Mouse (Mus musculus) embryonic facial prominence, embryonic 12.5 days (tissue): ENCODE measurements at regions not wholly inside any gene's neighbourhood (a gene's known extent, or its start where the extent isn't known, plus 50 kb on each side); places are given as distances from the start of the nearest gene placed in this dataset.

Experiments
- ATAC-seq: fragments of 200-750 bp; cut with Nextera tagmentation; 2 replicates; pipeline ENCODE4 v1.8.0; 2017; ENCODE audit not compliant: insufficient number of reproducible peaks, insufficient read depth, low FRiP score, low TSS enrichment
- H3K27ac ChIP-seq: fragments of 300-500 bp; sonication (generic); 2 replicates; pipeline ENCODE4 v1.5.1; 2016; ENCODE audit warnings: mild to moderate bottlenecking
- H3K27me3 ChIP-seq: fragments of 300-500 bp; sonication (generic); 2 replicates; pipeline ENCODE4 v1.6.1; 2016; ENCODE audit warnings: mild to moderate bottlenecking, moderate library complexity
- H3K36me3 ChIP-seq: fragments of 300-500 bp; sonication (generic); 2 replicates; pipeline ENCODE4 v1.6.1; 2016; ENCODE audit warnings: mild to moderate bottlenecking
- H3K4me1 ChIP-seq: fragments of 300-500 bp; sonication (generic); 2 replicates; pipeline ENCODE4 v1.6.1; 2016
- H3K4me2 ChIP-seq: fragments of 300-500 bp; sonication (generic); replicated peaks from 2 replicates; pipeline ENCODE4 v1.6.1; 2016; ENCODE audit warnings: mild to moderate bottlenecking, moderate library complexity
- H3K4me3 ChIP-seq: fragments of 300-500 bp; sonication (generic); 2 replicates; pipeline ENCODE4 v1.5.1; 2016; ENCODE audit warnings: mild to moderate bottlenecking
- H3K9ac ChIP-seq: fragments of 300-500 bp; sonication (generic); 2 replicates; pipeline ENCODE4 v1.6.1; 2016; ENCODE audit warnings: mild to moderate bottlenecking, moderate library complexity
- H3K9me3 ChIP-seq: fragments of 300-500 bp; sonication (generic); 2 replicates; pipeline ENCODE4 v1.6.1; 2016; ENCODE audit warnings: mild to moderate bottlenecking, moderate library complexity
- WGBS: fragments of 180-500 bp; shearing (Covaris S2); methylation state at CpG from one replicate; pipeline ENCODE4 v1.1.7; 2016; 5-methylcytosine and 5-hydroxymethylcytosine counted together

DNA sequence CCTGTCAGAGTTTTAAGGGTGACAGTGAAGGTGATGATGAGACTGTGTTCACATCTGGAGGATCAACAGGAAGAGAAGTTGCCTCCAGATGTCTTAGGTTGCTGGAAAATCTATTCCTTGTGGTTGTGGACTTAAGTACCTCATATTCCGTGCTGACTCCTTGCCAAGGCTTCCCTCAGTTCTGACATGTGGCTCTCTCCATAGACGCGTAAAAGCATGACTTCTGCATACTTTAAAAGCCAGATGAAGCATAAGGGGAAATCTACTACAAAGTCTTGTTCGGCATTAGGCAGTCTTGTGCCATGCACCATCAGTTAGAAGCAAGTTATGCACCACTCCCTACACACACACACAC, 269.1 kb upstream of the Cdyl start:
- Histone ChIP-seq H3K4me2 (no peak overlapping the region), H3K36me3 (no peaks in the 10 kb centered on the region), H3K9me3 (no peaks in the 10 kb centered on the region), H3K9ac (no peak overlapping the region), H3K27ac (no peak overlapping the region), H3K27me3 (no peaks in the 10 kb centered on the region), H3K4me3 (no peak overlapping the region), H3K4me1 (peaks cover 8% of the 10 kb centered on the region; the same call in 1 of the 2 replicates)
- peak; percentile 60; the same call in 1 of the 2 replicates for ATAC-seq
- 69% methylated on average over 4 of the region's 4 CpGs for WGBS

DNA sequence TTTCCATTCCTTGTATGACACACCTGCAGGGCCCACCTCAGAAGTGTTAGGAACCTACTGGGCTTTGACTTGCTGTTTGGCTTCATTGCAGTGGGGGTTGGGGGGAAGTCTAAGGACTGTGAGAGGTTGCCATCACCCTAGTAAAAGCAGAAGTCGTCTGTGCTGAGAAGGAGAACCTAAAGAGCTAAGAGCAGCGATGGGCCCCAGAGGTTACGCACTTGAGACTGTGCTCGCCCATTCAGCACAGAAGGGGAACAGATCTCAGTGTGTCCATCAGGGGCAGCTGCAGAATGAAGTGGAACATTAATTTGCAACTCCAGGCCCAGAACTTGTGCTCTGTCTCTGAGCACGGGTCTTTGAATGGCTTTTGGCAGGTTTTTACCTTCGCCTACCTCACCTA, 267.5 kb upstream of the Cdyl start:
- no peak for ATAC-seq
- H3K4me3 ChIP-seq = no peak overlapping the region
- no peaks in the 10 kb centered on the region for H3K36me3 ChIP-seq
- H3K4me2 ChIP-seq = no peak overlapping the region
- H3K27me3 ChIP-seq = no peaks in the 10 kb centered on the region
- H3K9ac ChIP-seq = no peak overlapping the region
- WGBS = 82% methylated on average over 6 of the region's 6 CpGs
- H3K27ac ChIP-seq = no peak overlapping the region
- H3K9me3 ChIP-seq = no peaks in the 10 kb centered on the region
- peaks cover 9% of the 10 kb centered on the region; the same call in 1 of the 2 replicates for H3K4me1 ChIP-seq

DNA sequence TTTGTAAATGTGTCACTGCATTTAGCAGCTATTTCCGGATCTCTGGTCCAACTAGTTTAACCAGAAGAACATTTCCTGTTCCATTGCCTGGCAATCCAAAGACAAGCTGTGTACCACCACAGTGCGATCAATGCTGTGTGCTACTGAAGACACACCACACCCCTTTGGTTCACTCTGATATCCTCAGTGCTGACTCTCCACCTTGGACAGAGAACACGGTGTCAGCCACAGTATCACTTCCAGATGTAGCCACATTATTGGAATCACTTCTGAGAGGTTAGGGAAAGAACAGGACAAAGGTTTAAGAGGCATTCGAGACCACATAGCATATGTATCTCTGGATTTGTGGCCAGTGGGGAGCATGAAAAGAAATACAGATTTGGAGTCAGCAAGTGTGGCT, 264.4 kb upstream of the Cdyl start:
- ATAC-seq = no peak
- no peak overlapping the region for H3K27ac ChIP-seq
- H3K9ac ChIP-seq = no peak overlapping the region
- WGBS = 41% methylated on average over 4 of the region's 4 CpGs
- H3K9me3 ChIP-seq = no peaks in the 10 kb centered on the region
- no peaks in the 10 kb centered on the region for H3K36me3 ChIP-seq
- no peak overlapping the region for H3K4me3 ChIP-seq
- no peak overlapping the region for H3K4me2 ChIP-seq
- peaks cover 5% of the 10 kb centered on the region; the same call in 1 of the 2 replicates for H3K4me1 ChIP-seq
- no peaks in the 10 kb centered on the region for H3K27me3 ChIP-seq

DNA sequence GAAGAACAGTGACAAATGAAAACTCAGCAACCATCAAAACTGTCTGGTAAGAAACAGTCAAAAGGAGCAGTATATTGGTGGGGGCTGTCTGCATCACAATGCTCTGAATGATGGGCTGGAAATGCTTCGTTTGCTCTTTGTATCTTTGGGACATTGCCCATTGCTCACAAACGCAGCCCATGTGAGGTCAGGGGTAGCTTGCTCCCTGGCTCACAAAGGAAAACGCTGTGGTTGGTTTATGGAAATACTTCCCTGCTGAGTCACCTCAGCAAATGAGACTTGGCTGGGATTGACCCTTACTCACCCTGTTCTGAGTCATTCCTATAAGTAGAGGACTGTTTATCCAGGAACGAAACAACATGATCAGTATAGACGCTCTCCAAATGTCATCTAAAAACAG, 264.0 kb upstream of the Cdyl start:
- Histone ChIP-seq H3K4me1 (peaks cover 5% of the 10 kb centered on the region; the same call in 1 of the 2 replicates), H3K27me3 (no peaks in the 10 kb centered on the region), H3K36me3 (no peaks in the 10 kb centered on the region), H3K4me3 (no peak overlapping the region), H3K4me2 (no peak overlapping the region), H3K27ac (no peak overlapping the region), H3K9me3 (no peaks in the 10 kb centered on the region), H3K9ac (no peak overlapping the region)
- no peak for ATAC-seq
- 39% methylated on average over 5 of the region's 5 CpGs for WGBS

DNA sequence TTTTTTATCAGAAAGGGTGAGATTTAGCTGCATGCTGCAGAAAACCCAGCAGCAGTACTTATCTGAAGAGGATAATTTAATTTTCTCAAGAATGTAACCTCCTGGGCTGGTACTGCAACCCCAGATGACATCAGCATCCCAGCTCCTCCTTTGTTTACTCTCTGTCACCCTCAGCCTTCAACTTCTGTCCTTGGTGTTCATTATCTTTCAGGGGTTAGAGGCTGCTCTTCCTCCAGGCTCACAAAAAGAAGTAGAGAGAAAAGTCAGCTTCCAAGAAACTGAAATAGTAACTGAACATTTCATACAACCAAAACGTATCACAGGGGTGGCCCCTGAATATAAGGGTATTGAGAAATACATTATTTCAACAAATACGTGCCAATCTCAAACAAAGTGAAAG, 262.5 kb upstream of the Cdyl start:
- Histone ChIP-seq H3K4me3 (no peak overlapping the region), H3K27ac (no peak overlapping the region), H3K36me3 (no peaks in the 10 kb centered on the region), H3K27me3 (no peaks in the 10 kb centered on the region), H3K4me2 (no peak overlapping the region), H3K4me1 (peaks cover 5% of the 10 kb centered on the region; the same call in 1 of the 2 replicates), H3K9ac (no peak overlapping the region), H3K9me3 (no peaks in the 10 kb centered on the region)
- no peak for ATAC-seq
- WGBS = 87% methylated on average over 2 of the region's 2 CpGs

DNA sequence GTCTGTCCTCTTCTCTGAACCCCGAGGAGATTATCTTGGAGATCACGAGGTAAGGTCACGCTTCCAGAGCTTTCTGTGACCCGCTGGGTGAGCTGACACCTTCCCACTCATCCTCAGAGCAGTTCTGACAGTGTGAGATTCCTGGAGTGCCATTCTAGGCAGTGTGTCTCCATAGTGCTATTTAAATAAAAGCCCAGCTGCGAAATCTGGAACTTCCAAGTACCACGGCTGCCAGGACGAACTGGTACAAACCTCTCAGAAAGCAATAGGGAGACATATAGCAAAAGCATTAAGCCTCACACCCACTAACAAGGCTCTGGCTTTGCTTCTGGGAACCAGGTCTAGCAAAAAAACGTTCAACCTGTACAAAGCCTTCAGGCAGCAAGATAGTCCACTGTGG, 261.4 kb upstream of the Cdyl start:
- H3K4me2 ChIP-seq = no peak overlapping the region
- no peak for ATAC-seq
- no peaks in the 10 kb centered on the region for H3K27me3 ChIP-seq
- no peak overlapping the region for H3K27ac ChIP-seq
- H3K9me3 ChIP-seq = no peaks in the 10 kb centered on the region
- H3K4me1 ChIP-seq = peaks cover 5% of the 10 kb centered on the region; the same call in 1 of the 2 replicates
- no peak overlapping the region for H3K4me3 ChIP-seq
- H3K36me3 ChIP-seq = no peaks in the 10 kb centered on the region
- H3K9ac ChIP-seq = no peak overlapping the region
- WGBS = 66% methylated on average over 8 of the region's 8 CpGs

DNA sequence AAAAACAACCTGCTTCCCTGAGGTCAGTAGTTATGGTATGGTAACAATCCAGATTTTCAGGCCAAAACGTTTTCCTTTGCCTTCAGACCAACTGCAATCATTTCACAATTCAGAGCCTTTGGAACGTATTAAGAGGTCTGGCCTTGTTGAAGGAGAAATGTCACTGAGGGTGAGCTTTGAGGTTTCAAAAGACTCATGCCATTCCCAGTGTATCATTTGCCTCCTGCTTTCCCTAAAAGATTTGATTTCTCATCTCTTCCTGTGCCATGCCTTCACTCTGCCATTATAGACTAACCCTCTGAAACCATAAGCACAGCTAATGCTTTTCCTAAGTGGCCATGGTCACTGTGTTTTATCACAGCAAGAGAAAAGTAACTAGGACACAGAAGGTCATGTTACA, 256.8 kb upstream of the Cdyl start:
- no peaks in the 10 kb centered on the region for H3K27me3 ChIP-seq
- no peaks in the 10 kb centered on the region for H3K4me1 ChIP-seq
- no peak overlapping the region for H3K4me2 ChIP-seq
- no peak overlapping the region for H3K27ac ChIP-seq
- 74% methylated on average over 2 of the region's 2 CpGs for WGBS
- H3K4me3 ChIP-seq = no peak overlapping the region
- ATAC-seq = no peak
- no peaks in the 10 kb centered on the region for H3K9me3 ChIP-seq
- no peaks in the 10 kb centered on the region for H3K36me3 ChIP-seq
- H3K9ac ChIP-seq = no peak overlapping the region

DNA sequence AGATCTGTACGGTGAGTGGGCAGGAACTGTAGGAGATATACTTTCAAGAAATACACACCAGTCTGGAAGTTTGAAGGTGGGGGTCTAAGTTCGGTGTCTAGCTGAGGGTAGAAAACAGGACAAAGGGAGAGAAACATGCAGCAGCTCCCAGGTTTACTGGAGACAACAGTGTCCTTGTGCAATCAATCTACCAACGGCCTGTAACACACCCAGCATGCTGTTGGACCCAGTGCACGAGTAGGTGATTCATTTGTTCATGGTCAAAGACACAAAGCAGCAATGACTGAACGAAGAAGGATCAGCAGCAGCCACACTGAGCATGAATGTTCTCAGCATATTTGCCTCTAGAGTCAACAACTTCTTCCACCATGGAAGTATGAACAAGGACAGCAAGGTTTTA, 255.2 kb upstream of the Cdyl start:
- no peak for ATAC-seq
- Histone ChIP-seq H3K27me3 (no peaks in the 10 kb centered on the region), H3K4me2 (no peak overlapping the region), H3K36me3 (no peaks in the 10 kb centered on the region), H3K4me1 (no peaks in the 10 kb centered on the region), H3K9me3 (no peaks in the 10 kb centered on the region), H3K4me3 (no peak overlapping the region), H3K9ac (no peak overlapping the region), H3K27ac (no peak overlapping the region)
- 87% methylated on average over 5 of the region's 5 CpGs for WGBS

DNA sequence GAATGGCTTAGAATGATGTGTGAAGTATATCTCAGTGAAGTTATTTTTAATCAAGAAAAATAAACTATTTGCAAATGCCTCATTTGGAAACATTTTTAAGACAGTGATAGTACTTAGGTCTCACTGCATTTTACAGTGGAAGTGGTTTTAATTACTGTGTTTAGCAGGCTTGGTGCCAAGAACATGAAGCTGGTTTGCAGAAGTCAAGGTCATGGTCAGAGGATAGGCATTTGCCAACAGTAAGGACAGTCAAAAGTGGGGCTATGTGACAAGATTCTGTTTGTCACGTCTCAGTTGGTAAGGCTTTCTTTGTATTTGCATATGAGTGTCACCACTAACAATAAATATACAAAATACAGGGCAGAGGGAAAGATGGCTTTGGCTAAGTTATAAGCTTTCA, 254.2 kb upstream of the Cdyl start:
- WGBS = 71% methylated on average over 1 of the region's 1 CpGs
- H3K9me3 ChIP-seq = no peaks in the 10 kb centered on the region
- no peaks in the 10 kb centered on the region for H3K36me3 ChIP-seq
- no peaks in the 10 kb centered on the region for H3K27me3 ChIP-seq
- H3K4me3 ChIP-seq = no peak overlapping the region
- no peak overlapping the region for H3K9ac ChIP-seq
- H3K4me2 ChIP-seq = no peak overlapping the region
- no peak for ATAC-seq
- no peaks in the 10 kb centered on the region for H3K4me1 ChIP-seq
- no peak overlapping the region for H3K27ac ChIP-seq

DNA sequence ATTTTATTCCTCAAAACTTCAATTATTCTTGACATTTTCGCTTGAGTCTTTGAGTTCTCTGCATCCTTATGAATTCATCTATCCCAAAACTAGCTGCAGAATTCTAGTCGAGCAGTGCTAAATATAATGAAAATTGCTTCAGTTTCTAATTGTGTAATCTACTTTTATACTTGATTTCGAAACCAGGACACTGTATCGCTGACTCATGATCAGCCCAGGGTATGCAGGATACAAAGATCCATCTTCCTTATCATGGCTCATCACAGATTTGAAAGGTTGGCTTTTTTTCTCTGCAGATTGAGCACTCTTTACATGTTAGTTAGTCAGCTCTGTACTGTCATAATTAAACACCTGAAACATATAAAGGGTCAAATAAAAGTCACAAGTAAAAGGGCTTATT, 242.1 kb upstream of the Cdyl start:
- ATAC-seq = no peak
- Histone ChIP-seq H3K4me3 (no peak overlapping the region), H3K27me3 (no peaks in the 10 kb centered on the region), H3K9ac (no peak overlapping the region), H3K36me3 (no peaks in the 10 kb centered on the region), H3K9me3 (no peaks in the 10 kb centered on the region), H3K27ac (no peak overlapping the region), H3K4me1 (no peaks in the 10 kb centered on the region), H3K4me2 (no peak overlapping the region)
- WGBS = 88% methylated on average over 4 of the region's 4 CpGs

DNA sequence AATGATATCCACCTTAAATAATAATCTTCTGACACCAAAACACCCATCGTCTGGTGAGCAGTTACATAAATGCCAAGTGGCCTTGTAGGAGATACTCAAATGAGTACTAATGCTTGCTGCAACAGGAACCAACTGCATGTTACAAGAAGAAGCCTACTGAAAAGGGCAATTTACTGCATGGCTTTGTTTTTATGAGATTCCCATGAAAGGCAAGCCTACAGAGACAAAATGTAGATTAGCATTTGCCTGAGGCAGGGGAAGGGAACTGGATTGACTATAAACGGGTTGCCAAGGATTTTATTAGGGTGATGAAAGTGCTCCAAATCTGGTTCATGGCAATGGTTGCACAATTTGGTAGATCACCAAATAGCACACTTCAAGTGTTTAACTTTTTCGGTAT, 239.6 kb upstream of the Cdyl start:
- ATAC-seq = no peak
- Histone ChIP-seq H3K27ac (no peak overlapping the region), H3K27me3 (no peaks in the 10 kb centered on the region), H3K4me1 (no peaks in the 10 kb centered on the region), H3K4me2 (no peak overlapping the region), H3K4me3 (no peak overlapping the region), H3K9me3 (no peaks in the 10 kb centered on the region), H3K9ac (no peak overlapping the region), H3K36me3 (no peaks in the 10 kb centered on the region)
- 78% methylated on average over 3 of the region's 3 CpGs for WGBS

DNA sequence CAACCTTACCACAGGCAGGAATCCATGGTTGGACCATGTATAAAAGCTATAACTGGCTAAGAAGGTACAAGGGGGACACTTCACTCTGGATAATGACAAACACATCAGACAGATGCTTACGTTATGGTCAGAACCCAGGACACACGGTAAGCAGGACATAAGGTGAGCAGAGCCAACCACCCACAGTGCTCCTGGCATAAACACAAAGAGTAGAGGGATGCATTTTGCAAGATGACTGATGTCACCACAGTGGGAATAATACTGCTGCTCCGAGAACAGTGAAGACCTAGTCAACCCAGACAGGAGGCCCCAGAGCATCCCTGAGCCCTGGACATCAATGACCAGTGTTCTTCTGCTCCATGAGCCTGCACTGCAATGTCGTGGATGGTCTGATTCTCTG, 233.6 kb upstream of the Cdyl start:
- H3K4me2 ChIP-seq = no peak overlapping the region
- ATAC-seq = no peak

DNA sequence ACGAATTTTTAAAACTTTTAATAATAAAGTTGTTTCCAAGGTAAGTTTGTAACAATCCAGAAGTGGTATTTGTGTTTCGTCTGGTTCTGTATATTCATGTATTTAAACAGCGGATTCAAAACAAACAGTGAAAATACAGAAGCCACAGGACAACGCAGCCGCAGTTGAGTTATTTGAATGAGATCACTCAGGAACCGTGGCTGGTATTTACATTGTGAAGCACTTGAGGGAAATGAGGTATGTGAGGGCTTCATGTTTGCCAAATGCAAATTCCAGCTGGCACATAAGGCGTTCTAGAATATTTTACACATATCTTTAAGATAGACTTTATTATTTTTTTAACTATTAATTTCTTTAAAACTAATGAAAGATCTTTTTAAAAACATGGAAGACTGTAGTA, 224.5 kb upstream of the Cdyl start:
- no peaks in the 10 kb centered on the region for H3K4me1 ChIP-seq

More for the DNA sequence above, 233.6 kb upstream of the Cdyl start:
- Histone ChIP-seq H3K4me3 (no peak overlapping the region), H3K27me3 (no peaks in the 10 kb centered on the region), H3K9ac (no peak overlapping the region), H3K27ac (no peak overlapping the region), H3K4me1 (no peaks in the 10 kb centered on the region), H3K9me3 (no peaks in the 10 kb centered on the region), H3K36me3 (no peaks in the 10 kb centered on the region)
- 87% methylated on average over 4 of the region's 4 CpGs for WGBS

More for the DNA sequence above, 224.5 kb upstream of the Cdyl start:
- H3K9ac ChIP-seq = no peak overlapping the region
- H3K36me3 ChIP-seq = no peaks in the 10 kb centered on the region
- no peaks in the 10 kb centered on the region for H3K9me3 ChIP-seq
- no peak overlapping the region for H3K27ac ChIP-seq
- no peak overlapping the region for H3K4me2 ChIP-seq
- no peak for ATAC-seq
- H3K27me3 ChIP-seq = no peaks in the 10 kb centered on the region
- WGBS = 67% methylated on average over 7 of the region's 7 CpGs
- H3K4me3 ChIP-seq = no peak overlapping the region
